Mouse (Mus musculus): ENCODE measurements at regions not wholly inside any gene's neighbourhood (a gene's known extent, or its start where the extent isn't known, plus 50 kb on each side); places are given as distances from the start of the nearest gene placed in this dataset.
"Not testable (repeated sequence)": the region's sequence is repeated elsewhere in the genome, so short reads cannot be mapped to it uniquely, and the experiment has no call there.

DNA sequence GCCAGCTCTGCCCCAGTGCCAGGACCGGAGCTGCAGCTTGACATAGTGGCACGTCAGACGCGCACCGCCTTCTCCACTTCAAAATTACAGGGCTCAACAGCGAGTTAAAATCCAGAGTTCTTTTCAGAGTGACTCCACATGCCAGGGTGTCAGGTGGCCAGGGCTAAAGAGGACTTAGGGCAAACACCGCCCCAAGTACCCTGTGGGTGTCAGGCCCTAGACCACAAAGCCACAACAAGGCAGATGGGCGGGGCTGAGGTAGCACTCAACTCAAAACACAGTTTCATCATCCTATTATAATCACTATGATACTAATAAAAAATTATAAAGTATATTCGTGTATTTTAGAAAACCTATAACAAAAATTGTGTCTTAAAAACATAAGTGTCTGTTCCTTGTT, 225.1 kb upstream of the Olfr1507 start:
- WGBS = 91% methylated on average over 9 of the region's 9 CpGs
- no peak for DNase-seq (ENCODE audit: low spot score)
- no peak overlapping the region for H3K27ac ChIP-seq (replicated peaks)
- H3K4me3 ChIP-seq = no peak overlapping the region
- peaks cover 7% of the 10 kb centered on the region for H3K9me3 ChIP-seq (replicated peaks)
- no peaks in the 10 kb centered on the region for H3K36me3 ChIP-seq
- H3K4me1 ChIP-seq = no peaks in the 10 kb centered on the region
- no peaks in the 10 kb centered on the region for H3K27me3 ChIP-seq (ENCODE audit: low read depth, poor library complexity, severe bottlenecking)

- not testable (repeated sequence) for H3K4me3 ChIP-seq; DNase-seq (ENCODE audit: low spot score); H3K9me3 ChIP-seq (replicated peaks); H3K27me3 ChIP-seq (ENCODE audit: low read depth, poor library complexity, severe bottlenecking); H3K36me3 ChIP-seq; H3K27ac ChIP-seq (replicated peaks); H3K4me1 ChIP-seq
- WGBS = 81% methylated on average over 1 of the region's 1 CpGs
Measured at GRCm38 (mm10) chr14:52700851-52701250, 205.3 kb upstream of the Olfr1507 start.

GRCm38 (mm10) chr14:52683636-52684035, 188.1 kb upstream of the Olfr1507 start:
- H3K4me3 ChIP-seq; H3K27me3 ChIP-seq (ENCODE audit: low read depth, poor library complexity, severe bottlenecking); DNase-seq (ENCODE audit: low spot score); H3K36me3 ChIP-seq; H3K4me1 ChIP-seq; H3K27ac ChIP-seq (replicated peaks): not testable (repeated sequence)
- H3K9me3 ChIP-seq (replicated peaks) = peaks cover 16% of the 10 kb centered on the region; the same call in 1 of the 2 replicates
- no CpG with 5 or more reads among the region's 1 CpGs for WGBS

DNA sequence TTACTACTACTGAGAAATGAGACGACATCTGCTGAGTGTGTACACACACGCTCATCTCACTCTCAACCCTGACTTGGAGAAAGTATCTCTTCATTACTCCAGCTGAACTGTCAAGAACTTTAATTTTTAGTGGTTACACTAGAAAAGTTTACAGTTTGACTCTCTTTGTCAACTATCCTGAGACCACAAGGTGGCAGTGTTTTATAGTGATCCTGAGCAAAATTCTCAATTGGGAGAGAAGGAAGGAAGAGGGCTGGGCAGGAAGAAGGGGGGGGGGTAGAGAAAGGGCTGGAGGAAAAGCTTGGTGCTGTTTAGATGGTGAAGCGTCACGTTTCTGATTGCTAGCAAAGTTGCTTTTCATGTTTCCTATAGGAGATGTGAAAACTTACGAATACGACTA, 158.8 kb upstream of the Olfr1507 start:
- H3K4me3 ChIP-seq = no peak overlapping the region
- 64% methylated on average over 6 of the region's 6 CpGs for WGBS

DNA sequence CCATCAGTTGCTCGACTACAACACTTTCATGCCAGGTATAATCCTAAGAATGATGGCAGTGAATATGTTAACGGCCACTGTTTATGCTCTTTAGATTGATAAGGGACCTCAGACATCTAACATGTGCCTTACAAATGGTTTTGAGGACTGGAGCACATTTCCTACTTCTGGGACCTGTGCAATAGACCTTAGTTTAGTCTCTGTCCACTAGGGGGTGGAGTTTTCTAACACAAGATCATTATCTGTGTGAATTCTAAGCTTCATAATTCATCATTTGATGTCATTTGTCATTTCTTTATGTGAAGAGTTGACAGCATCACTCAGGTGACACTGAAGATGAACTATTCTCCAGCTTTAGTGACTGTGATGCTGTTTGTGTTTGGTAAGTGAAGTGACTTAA, 142.6 kb upstream of the Olfr1507 start:
- no peaks in the 10 kb centered on the region for H3K36me3 ChIP-seq
- no peak overlapping the region for H3K27ac ChIP-seq (replicated peaks)
- no peaks in the 10 kb centered on the region for H3K4me1 ChIP-seq
- no peaks in the 10 kb centered on the region for H3K27me3 ChIP-seq (ENCODE audit: low read depth, poor library complexity, severe bottlenecking)
- H3K9me3 ChIP-seq (replicated peaks) = peaks cover 18% of the 10 kb centered on the region; the same call in 1 of the 2 replicates
- DNase-seq (ENCODE audit: low spot score) = no peak
- 81% methylated on average over 2 of the region's 2 CpGs for WGBS
- H3K4me3 ChIP-seq = no peak overlapping the region

More for the DNA sequence above, 158.8 kb upstream of the Olfr1507 start:
- H3K27me3 ChIP-seq (ENCODE audit: low read depth, poor library complexity, severe bottlenecking) = no peaks in the 10 kb centered on the region
- H3K9me3 ChIP-seq (replicated peaks) = peaks cover 12% of the 10 kb centered on the region
- H3K4me1 ChIP-seq = no peaks in the 10 kb centered on the region
- no peak overlapping the region for H3K27ac ChIP-seq (replicated peaks)
- H3K36me3 ChIP-seq = no peaks in the 10 kb centered on the region
- no peak for DNase-seq (ENCODE audit: low spot score)

GRCm38 (mm10) chr14:52622184-52622583, 126.6 kb upstream of the Olfr1507 start:
- H3K27me3 ChIP-seq (ENCODE audit: low read depth, poor library complexity, severe bottlenecking) = no peaks in the 10 kb centered on the region
- no peaks in the 10 kb centered on the region for H3K4me1 ChIP-seq
- 36% methylated on average over 4 of the region's 4 CpGs for WGBS
- H3K9me3 ChIP-seq (replicated peaks) = peaks cover 13% of the 10 kb centered on the region; the same call in 1 of the 2 replicates
- no peaks in the 10 kb centered on the region for H3K36me3 ChIP-seq
- H3K27ac ChIP-seq (replicated peaks) = no peak overlapping the region
- DNase-seq (ENCODE audit: low spot score) = no peak
- H3K4me3 ChIP-seq = no peak overlapping the region

- DNase-seq (ENCODE audit: low spot score) = no peak
Measured at GRCm38 (mm10) chr14:52580319-52580718, 84.8 kb upstream of the Olfr1507 start.

GRCm38 (mm10) chr14:52566920-52567319, 71.4 kb upstream of the Olfr1507 start:
- WGBS = 76% methylated on average over 5 of the region's 5 CpGs
- no peak overlapping the region for H3K27ac ChIP-seq (replicated peaks)
- peaks cover 12% of the 10 kb centered on the region for H3K9me3 ChIP-seq (replicated peaks)
- H3K36me3 ChIP-seq = no peaks in the 10 kb centered on the region
- DNase-seq (ENCODE audit: low spot score) = no peak
- H3K27me3 ChIP-seq (ENCODE audit: low read depth, poor library complexity, severe bottlenecking) = no peaks in the 10 kb centered on the region
- H3K4me1 ChIP-seq = no peaks in the 10 kb centered on the region
- no peak overlapping the region for H3K4me3 ChIP-seq

More at GRCm38 (mm10) chr14:52580319-52580718, 84.8 kb upstream of the Olfr1507 start:
- Histone ChIP-seq H3K4me3 (no peak overlapping the region), H3K4me1 (no peaks in the 10 kb centered on the region), H3K36me3 (no peaks in the 10 kb centered on the region), H3K9me3 (replicated peaks) (peaks cover 11% of the 10 kb centered on the region; the same call in 1 of the 2 replicates), H3K27ac (replicated peaks) (no peak overlapping the region), H3K27me3 (ENCODE audit: low read depth, poor library complexity, severe bottlenecking) (no peaks in the 10 kb centered on the region)
- 43% methylated on average over 3 of the region's 3 CpGs for WGBS

DNA sequence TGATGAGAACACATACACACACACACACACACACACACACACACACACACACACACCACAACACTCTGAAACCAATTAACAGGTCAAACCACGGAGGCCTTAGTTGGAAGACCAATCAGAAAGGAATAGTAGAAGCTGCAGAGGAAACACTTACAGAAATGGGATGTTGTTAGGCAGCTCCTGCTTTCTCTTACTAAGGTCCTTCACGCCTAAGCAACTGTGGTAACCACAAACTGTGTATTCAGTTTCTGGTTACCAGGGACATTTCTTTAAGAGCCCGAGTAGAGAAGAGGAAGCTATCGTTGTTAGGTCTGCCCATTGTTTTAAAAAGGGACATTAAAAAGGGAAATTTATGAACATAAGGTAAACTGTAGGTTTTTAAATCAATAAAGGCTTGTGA, 70.1 kb upstream of the Olfr1507 start:
- no peaks in the 10 kb centered on the region for H3K4me1 ChIP-seq
- no peak for DNase-seq (ENCODE audit: low spot score)
- no peak overlapping the region for H3K4me3 ChIP-seq
- H3K27ac ChIP-seq (replicated peaks) = no peak overlapping the region
- no peaks in the 10 kb centered on the region for H3K27me3 ChIP-seq (ENCODE audit: low read depth, poor library complexity, severe bottlenecking)
- peaks cover 9% of the 10 kb centered on the region for H3K9me3 ChIP-seq (replicated peaks)
- H3K36me3 ChIP-seq = no peaks in the 10 kb centered on the region
- WGBS = 74% methylated on average over 4 of the region's 4 CpGs

DNA sequence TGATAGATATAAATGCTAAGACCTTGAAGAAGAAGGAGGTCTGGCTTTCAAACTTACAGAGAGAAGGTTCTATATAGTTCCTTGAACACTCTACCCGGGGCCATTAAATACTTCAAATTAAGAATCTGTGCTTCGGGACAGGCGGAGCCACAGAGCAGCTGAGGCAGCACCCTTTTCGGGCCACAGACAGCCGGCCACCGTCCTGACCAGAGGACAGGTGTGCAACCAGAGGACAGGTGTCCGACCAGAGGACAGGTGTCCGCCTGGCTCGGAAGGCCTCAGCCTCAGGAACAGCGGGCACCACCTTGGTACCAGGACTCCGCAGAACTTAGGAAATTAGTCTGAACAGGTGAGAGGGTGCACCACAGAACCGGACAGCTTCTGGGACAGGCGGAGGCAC, 60.8 kb upstream of the Olfr1507 start:
- H3K36me3 ChIP-seq; H3K27ac ChIP-seq (replicated peaks); DNase-seq (ENCODE audit: low spot score); H3K4me3 ChIP-seq; H3K27me3 ChIP-seq (ENCODE audit: low read depth, poor library complexity, severe bottlenecking); H3K4me1 ChIP-seq: not testable (repeated sequence)
- peaks cover 13% of the 10 kb centered on the region; the same call in 1 of the 2 replicates for H3K9me3 ChIP-seq (replicated peaks)
- 93% methylated on average over 13 of the region's 13 CpGs for WGBS

DNA sequence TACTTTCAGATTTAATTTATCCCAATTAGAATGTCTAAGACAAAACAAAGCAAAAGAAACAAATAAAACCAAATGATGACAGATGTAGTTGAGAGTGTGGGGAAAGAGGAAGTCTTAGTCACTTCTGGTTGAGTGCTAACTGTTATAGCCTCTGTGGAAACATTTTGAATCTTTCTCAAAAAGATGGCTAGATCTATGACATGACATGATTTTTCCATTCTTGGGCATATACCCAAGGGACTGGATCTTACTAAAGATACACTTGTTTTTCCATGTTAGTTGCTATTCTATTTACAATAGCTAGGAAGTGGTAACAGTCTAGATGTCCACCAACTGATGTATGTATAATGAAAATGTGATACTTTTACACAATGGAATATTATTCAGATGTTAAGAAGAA, 57.9 kb upstream of the Olfr1507 start:
- no peaks in the 10 kb centered on the region for H3K4me1 ChIP-seq
- no peak overlapping the region for H3K4me3 ChIP-seq
- no peak for DNase-seq (ENCODE audit: low spot score)

DNA sequence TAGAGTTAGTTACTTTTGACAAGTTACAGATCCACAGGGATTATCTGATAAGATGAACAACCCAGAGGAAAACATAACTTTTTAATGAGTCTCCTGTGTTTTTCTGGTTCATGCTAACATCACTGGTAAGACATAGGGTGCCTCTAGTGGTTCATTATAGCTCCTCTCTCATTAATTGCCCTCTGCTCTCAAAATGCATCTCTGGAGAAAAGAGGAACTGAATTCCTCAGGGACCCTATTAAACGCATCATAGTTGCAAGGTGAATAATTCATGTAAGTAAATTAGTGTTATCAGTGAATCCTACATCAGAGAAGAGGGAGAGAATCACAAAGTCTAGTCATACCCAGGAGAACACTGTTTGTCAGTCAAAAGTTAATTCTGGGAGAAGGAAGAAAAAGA, 52.4 kb upstream of the Olfr1507 start:
- Histone ChIP-seq H3K36me3 (no peaks in the 10 kb centered on the region), H3K4me3 (no peak overlapping the region), H3K9me3 (replicated peaks) (peaks cover 8% of the 10 kb centered on the region), H3K27ac (replicated peaks) (no peak overlapping the region), H3K27me3 (ENCODE audit: low read depth, poor library complexity, severe bottlenecking) (no peaks in the 10 kb centered on the region), H3K4me1 (no peaks in the 10 kb centered on the region)
- WGBS = 76% methylated on average over 1 of the region's 1 CpGs
- DNase-seq (ENCODE audit: low spot score) = no peak

More for the DNA sequence above, 57.9 kb upstream of the Olfr1507 start:
- Histone ChIP-seq H3K9me3 (replicated peaks) (peaks cover 13% of the 10 kb centered on the region; the same call in 1 of the 2 replicates), H3K27me3 (ENCODE audit: low read depth, poor library complexity, severe bottlenecking) (no peaks in the 10 kb centered on the region), H3K36me3 (no peaks in the 10 kb centered on the region), H3K27ac (replicated peaks) (no peak overlapping the region)
